Mouse (Mus musculus): ENCODE data around the gene Kmo. TPM values are rescaled to one million over a fixed set of nuclear protein-coding genes. Genes with fewer than 3 reads are reported as not detected.

Gene Kmo
- polyA plus RNA-seq, 1 experiment from 2014 or later: 26.5 TPM

DNA sequence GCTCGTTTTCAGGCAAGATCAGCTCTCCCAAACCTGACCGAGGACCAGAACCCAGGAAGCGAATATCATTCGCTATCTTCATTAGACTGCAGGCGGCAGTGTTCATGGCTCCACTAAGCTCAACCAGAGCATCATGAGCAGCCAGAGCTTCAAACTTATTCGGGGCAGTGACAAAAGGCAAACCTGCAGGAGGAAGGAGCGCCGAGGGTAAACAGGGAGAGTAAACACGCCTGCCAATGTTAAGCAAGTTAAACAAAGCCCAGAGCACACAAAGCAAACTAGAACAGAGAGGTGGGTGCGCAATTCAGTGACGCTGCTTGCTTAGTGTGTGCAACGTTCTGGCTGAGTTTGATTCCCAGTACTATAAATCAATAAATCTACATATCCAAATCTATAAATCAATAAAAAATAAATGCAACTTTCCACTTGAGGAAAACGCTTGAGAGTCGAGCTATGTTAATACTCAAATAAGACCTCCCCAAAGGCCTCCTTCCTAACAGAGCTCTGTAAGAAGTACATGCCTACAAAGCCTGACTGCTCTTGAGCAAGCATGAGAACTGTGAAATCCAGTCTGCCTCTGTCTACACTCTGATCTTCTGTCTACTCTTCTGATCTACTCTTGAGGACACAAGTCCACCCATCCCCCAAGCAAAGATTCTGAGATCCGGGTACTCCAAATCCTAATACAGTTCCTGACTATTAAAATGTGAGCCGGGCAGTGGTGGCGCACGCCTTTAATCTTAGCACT, 12.2 kb upstream of the Kmo start:
- H3K27ac ChIP-seq (ENCODE audit: low read depth): no peak overlapping the region
- TF ChIP-seq EP300 (IDR thresholded peaks at IDR 0.05; ENCODE audit: low read depth) (no peak), CTCF (IDR thresholded peaks at IDR 0.05; ENCODE audit: low read depth) (no peak)
- DNase-seq: peak; percentile 33
- peaks cover 84% of the 10 kb centered on the region for H3K36me3 ChIP-seq (replicated peaks; ENCODE audit: insufficient read depth, low read length)
- no peak overlapping the region for H3K9ac ChIP-seq (replicated peaks)
- 69% methylated on average over 18 of the region's 18 CpGs for WGBS (ENCODE audit: insufficient replicate concordance)
- no peak overlapping the region for H3K4me2 ChIP-seq (ENCODE audit: low read depth, low read length)
- H3K9me3 ChIP-seq (ENCODE audit: low read length): no peaks in the 10 kb centered on the region
- H3K4me3 ChIP-seq (ENCODE audit: low read depth, low read length): no peak overlapping the region
- H3K27me3 ChIP-seq (ENCODE audit: insufficient read depth, low read length): no peaks in the 10 kb centered on the region
- peak; percentile 97 for ATAC-seq
- H3K4me1 ChIP-seq (ENCODE audit: insufficient read depth): no peaks in the 10 kb centered on the region

DNA sequence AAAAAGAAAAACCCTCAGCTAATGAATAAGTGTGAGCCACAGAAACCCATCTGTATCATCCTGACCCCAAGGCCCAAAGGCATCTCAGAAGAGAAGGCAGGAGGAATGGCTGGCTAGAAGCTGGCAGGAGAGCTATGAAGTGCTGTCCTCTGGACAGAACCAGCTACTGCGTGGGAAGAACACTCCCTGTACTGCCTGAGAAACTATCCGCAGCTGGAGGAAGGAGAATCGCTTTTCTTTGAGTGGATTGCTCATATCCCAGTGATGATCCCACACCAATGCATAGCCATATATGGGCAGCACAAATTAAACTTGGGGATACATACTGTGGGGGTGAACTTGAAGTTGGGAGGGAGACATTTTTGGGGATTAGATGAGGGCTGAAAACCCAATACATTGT, 11.5 kb upstream of the Kmo start:
- no peaks in the 10 kb centered on the region for H3K4me1 ChIP-seq (ENCODE audit: insufficient read depth)

DNA sequence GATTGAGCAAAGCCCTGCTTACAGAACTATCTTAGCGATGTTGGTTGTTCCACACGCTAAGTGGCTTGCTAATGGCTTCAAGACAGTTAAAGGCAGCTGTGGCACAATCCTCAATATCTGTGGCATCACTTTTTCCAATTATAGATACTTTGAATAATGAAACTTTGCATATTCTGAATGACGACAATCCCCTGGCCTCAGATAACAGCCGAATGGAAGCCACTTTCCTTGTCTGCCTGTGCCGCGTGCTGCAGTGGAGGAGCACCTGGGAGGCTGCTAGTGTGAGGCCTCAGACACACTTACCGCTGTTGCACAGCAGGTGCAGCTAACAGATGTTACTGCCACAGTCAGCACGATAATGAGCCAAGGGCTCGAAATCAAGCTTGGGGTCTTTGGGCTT, 5.2 kb upstream of the Kmo start:
- DNase-seq (no peak), ATAC-seq (no peak)
- no peak overlapping the region for H3K4me3 ChIP-seq (ENCODE audit: low read depth, low read length)
- peaks cover 69% of the 10 kb centered on the region for H3K36me3 ChIP-seq (replicated peaks; ENCODE audit: insufficient read depth, low read length)
- H3K4me2 ChIP-seq (ENCODE audit: low read depth, low read length): no peak overlapping the region
- no peak overlapping the region for H3K9ac ChIP-seq (replicated peaks)
- H3K9me3 ChIP-seq (ENCODE audit: low read length): no peaks in the 10 kb centered on the region
- no peaks in the 10 kb centered on the region for H3K4me1 ChIP-seq (ENCODE audit: insufficient read depth)
- no peak overlapping the region for H3K27ac ChIP-seq (ENCODE audit: low read depth)
- H3K27me3 ChIP-seq (ENCODE audit: insufficient read depth, low read length): no peaks in the 10 kb centered on the region
- WGBS (ENCODE audit: insufficient replicate concordance): 91% methylated on average over 9 of the region's 9 CpGs
- TF ChIP-seq CTCF (IDR thresholded peaks at IDR 0.05; ENCODE audit: low read depth): no peak
- TF ChIP-seq EP300 (IDR thresholded peaks at IDR 0.05; ENCODE audit: low read depth): no peak

More for the DNA sequence above, 11.5 kb upstream of the Kmo start:
- no peak overlapping the region for H3K4me2 ChIP-seq (ENCODE audit: low read depth, low read length)
- H3K36me3 ChIP-seq (replicated peaks; ENCODE audit: insufficient read depth, low read length): peaks cover 79% of the 10 kb centered on the region
- 92% methylated on average over 3 of the region's 3 CpGs for WGBS (ENCODE audit: insufficient replicate concordance)
- no peak overlapping the region for H3K9ac ChIP-seq (replicated peaks)
- H3K9me3 ChIP-seq (ENCODE audit: low read length): no peaks in the 10 kb centered on the region
- H3K27me3 ChIP-seq (ENCODE audit: insufficient read depth, low read length): no peaks in the 10 kb centered on the region
- no peak overlapping the region for H3K27ac ChIP-seq (ENCODE audit: low read depth)
- TF ChIP-seq CTCF (IDR thresholded peaks at IDR 0.05; ENCODE audit: low read depth): no peak
- TF ChIP-seq EP300 (IDR thresholded peaks at IDR 0.05; ENCODE audit: low read depth): no peak
- ATAC-seq (no peak), DNase-seq (no peak)
- no peak overlapping the region for H3K4me3 ChIP-seq (ENCODE audit: low read depth, low read length)

DNA sequence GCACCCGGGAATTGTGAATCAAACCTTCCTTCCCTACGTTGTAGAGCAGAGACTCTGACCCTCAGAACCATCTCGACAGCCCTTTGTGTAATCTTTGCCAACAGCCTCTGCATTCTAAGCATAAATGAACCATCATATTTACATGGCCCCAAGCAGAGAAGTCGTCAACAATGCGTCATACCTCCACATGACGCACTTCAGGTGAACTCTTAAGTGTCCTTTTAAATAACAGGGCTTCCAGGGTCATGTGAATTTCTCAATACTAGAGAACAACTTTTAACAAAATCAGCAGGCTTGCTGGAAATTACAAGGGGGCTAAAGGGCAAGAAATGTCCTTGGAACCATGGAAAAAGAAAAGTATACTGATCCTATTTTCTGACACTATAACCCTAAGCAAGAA, 3.5 kb downstream of the Kmo start:
- TF ChIP-seq EP300 (IDR thresholded peaks at IDR 0.05; ENCODE audit: low read depth) (peak; percentile 62), CTCF (IDR thresholded peaks at IDR 0.05; ENCODE audit: low read depth) (no peak)
- DNase-seq (no peak), ATAC-seq (peak; percentile 13)
- Histone ChIP-seq H3K27me3 (ENCODE audit: insufficient read depth, low read length) (no peaks in the 10 kb centered on the region), H3K4me2 (ENCODE audit: low read depth, low read length) (no peak overlapping the region), H3K9ac (replicated peaks) (no peak overlapping the region), H3K4me3 (ENCODE audit: low read depth, low read length) (no peak overlapping the region), H3K27ac (ENCODE audit: low read depth) (peak overlapping the region; percentile 55), H3K36me3 (replicated peaks; ENCODE audit: insufficient read depth, low read length) (peaks cover 3% of the 10 kb centered on the region), H3K9me3 (ENCODE audit: low read length) (no peaks in the 10 kb centered on the region), H3K4me1 (ENCODE audit: insufficient read depth) (peaks cover 10% of the 10 kb centered on the region)
- WGBS (ENCODE audit: insufficient replicate concordance): 68% methylated on average over 6 of the region's 6 CpGs

DNA sequence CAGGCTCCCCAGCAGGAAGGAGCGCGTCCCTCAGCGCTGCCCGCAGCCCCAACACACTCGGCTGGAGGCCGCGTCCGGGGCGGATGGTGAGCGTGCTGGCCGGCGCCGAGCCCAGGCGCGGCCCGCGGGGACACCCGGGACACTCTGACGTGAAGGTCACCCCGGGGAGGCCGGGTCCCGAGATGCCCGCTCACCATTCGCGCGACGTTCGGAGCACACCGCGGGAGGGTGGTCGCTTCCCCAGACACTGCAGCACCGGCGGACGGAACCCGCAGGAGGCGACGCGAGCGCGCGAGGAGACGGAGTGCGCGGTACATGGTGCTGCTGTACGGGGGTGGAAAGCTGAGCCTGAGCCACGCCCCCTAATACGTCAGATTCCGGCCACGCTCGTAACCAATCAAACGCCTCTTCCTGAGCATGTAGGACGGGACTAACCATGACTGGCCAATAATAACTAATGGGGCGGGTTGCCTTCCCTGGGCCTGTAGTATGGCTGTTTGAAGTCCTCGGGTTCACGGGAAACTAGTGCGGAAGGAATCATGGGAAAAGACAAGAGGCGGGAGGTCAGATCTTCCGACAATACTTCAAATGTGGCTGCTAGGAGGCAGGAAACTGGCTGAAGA, 5.2 kb downstream of the Kmo start, which contains the start of gene Fh1:
Gene Fh1, minus strand, starts transcription at position 379 of the 623 bp plus-strand sequence.
- TF ChIP-seq CTCF (IDR thresholded peaks at IDR 0.05; ENCODE audit: low read depth) (no peak; the same call in 1 of the 2 replicates), EP300 (IDR thresholded peaks at IDR 0.05; ENCODE audit: low read depth) (peak; percentile 49; the same call in 1 of the 2 replicates)
- Histone ChIP-seq H3K36me3 (replicated peaks; ENCODE audit: insufficient read depth, low read length) (no peaks in the 10 kb centered on the region), H3K4me1 (ENCODE audit: insufficient read depth) (peaks cover 10% of the 10 kb centered on the region), H3K9ac (replicated peaks) (peak within 1 kb of the TSS; percentile 94), H3K4me2 (ENCODE audit: low read depth, low read length) (peak within 1 kb of the TSS; percentile 96), H3K9me3 (ENCODE audit: low read length) (no peaks in the 10 kb centered on the region), H3K4me3 (ENCODE audit: low read depth, low read length) (peak within 1 kb of the TSS; percentile 93), H3K27ac (ENCODE audit: low read depth) (peak within 1 kb of the TSS; percentile 96), H3K27me3 (ENCODE audit: insufficient read depth, low read length) (no peaks in the 10 kb centered on the region)
- peak; percentile 96 for ATAC-seq
- DNase-seq: peak; percentile 95
- WGBS (ENCODE audit: insufficient replicate concordance): under 1% methylated on average over 58 of the region's 58 CpGs

DNA sequence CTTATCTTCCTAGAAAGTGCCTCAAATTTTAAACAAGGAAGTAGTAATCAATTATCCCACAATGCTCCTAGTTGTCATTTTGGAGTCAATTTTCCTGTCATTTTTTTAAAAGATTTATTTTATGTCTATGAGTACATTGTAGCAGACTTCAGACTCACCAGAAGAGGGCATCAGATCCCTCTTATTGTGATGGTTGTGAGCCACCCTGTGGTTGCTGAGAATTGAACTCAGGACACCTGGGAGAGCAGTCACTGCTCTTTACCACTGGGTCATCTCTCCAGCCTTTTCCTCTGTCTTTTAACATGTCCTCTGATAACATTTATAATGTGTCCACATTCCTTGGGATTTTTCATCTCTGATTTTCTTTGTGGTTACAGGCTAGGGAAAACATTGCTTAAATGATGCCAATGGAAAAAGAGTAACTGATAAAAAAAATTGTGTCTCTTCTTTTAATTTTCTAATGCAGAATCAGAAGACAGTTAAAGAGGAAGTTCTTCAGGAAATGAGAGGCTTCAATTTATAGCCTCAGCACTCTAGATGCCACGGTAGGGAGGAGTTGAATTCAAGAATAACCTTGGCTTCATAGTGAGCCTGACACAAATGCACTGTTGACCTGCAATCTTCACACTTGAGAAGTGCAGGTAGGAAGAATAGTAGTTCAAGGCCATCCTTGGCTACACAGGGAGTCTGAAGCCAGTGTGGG, 6.0 kb downstream of the Kmo start:
- peak; percentile 57 for ATAC-seq
- Histone ChIP-seq H3K4me3 (ENCODE audit: low read depth, low read length) (peak overlapping the region; percentile 93), H3K9ac (replicated peaks) (no peak overlapping the region), H3K27me3 (ENCODE audit: insufficient read depth, low read length) (no peaks in the 10 kb centered on the region), H3K36me3 (replicated peaks; ENCODE audit: insufficient read depth, low read length) (no peaks in the 10 kb centered on the region), H3K9me3 (ENCODE audit: low read length) (no peaks in the 10 kb centered on the region), H3K4me1 (ENCODE audit: insufficient read depth) (peaks cover 12% of the 10 kb centered on the region), H3K27ac (ENCODE audit: low read depth) (peak overlapping the region; percentile 96), H3K4me2 (ENCODE audit: low read depth, low read length) (peak overlapping the region; percentile 96)
- DNase-seq: no peak
- 29% methylated on average over 1 of the region's 1 CpGs for WGBS (ENCODE audit: insufficient replicate concordance)
- no peak for TF ChIP-seq EP300 (IDR thresholded peaks at IDR 0.05; ENCODE audit: low read depth)
- peak; percentile 77 for TF ChIP-seq CTCF (IDR thresholded peaks at IDR 0.05; ENCODE audit: low read depth)

All from liver, postnatal 0 days (tissue).